Mouse (Mus musculus) intestine, embryonic 16.5 days (tissue): Measurements from ENCODE around the gene Olfr1174-ps. TPM values are rescaled to one million over a fixed set of nuclear protein-coding genes. Genes with fewer than 3 reads are reported as not detected.

ENCODE experiments used
- ATAC-seq: fragments of 200-750 bp; cut with Nextera tagmentation; 2 replicates; pipeline ENCODE4 v1.8.0; 2017; ENCODE audit warnings: moderate TSS enrichment, moderate library complexity
- H3K27ac ChIP-seq: fragments of 300-500 bp; sonication (generic); 2 replicates; pipeline ENCODE4 v1.5.1; 2014; ENCODE audit warnings: mild to moderate bottlenecking, low read length
- H3K27me3 ChIP-seq: fragments of 300-500 bp; sonication (generic); replicated peaks from 2 replicates; pipeline ENCODE4 v1.6.1; 2014; ENCODE audit warnings: low read length, control low read depth, mixed read lengths; ENCODE audit not compliant: control insufficient read depth, insufficient read depth
- H3K36me3 ChIP-seq: fragments of 300-500 bp; sonication (generic); 2 replicates; pipeline ENCODE4 v1.6.1; 2014; ENCODE audit warnings: low read length, control low read depth; ENCODE audit not compliant: control insufficient read depth, insufficient read depth
- H3K4me1 ChIP-seq: fragments of 300-500 bp; sonication (generic); 2 replicates; pipeline ENCODE4 v1.6.1; 2014; ENCODE audit warnings: low read length, control low read depth, mixed read lengths; ENCODE audit not compliant: control insufficient read depth, insufficient read depth
- H3K4me2 ChIP-seq: fragments of 300-500 bp; sonication (generic); 2 replicates; pipeline ENCODE4 v1.6.1; 2014; ENCODE audit warnings: low read depth, low read length, control low read depth
- H3K4me3 ChIP-seq: fragments of 300-500 bp; sonication (generic); 2 replicates; pipeline ENCODE4 v1.5.1; 2014; ENCODE audit warnings: mild to moderate bottlenecking, low read length
- H3K9ac ChIP-seq: fragments of 300-500 bp; sonication (generic); 2 replicates; pipeline ENCODE4 v1.6.1; 2014; ENCODE audit warnings: low read depth, low read length
- H3K9me3 ChIP-seq: fragments of 300-500 bp; sonication (generic); 2 replicates; pipeline ENCODE4 v1.6.1; 2016; ENCODE audit warnings: low read length, control low read depth; ENCODE audit not compliant: control insufficient read depth
- WGBS: fragments of 180-500 bp; shearing (Covaris S2); extraction: QIAGEN DNeasy Blood & Tissue Kit; methylation state at CpG from one replicate; pipeline ENCODE4 v1.1.7; 2014; 5-methylcytosine and 5-hydroxymethylcytosine counted together
- polyA plus RNA-seq: library from polyadenylated mRNA; unstranded; fragments of >200 nt; fragmentation: Nextera tagmentation; extraction: Ambion mirVana; gene quantifications from 2 replicates; pipeline ENCODE4 v1.2.1, GENCODE M21; 2015

Gene Olfr1174-ps
- polyA plus RNA-seq = 0.11 TPM in 1 of 2 replicates, not detected in the other

DNA sequence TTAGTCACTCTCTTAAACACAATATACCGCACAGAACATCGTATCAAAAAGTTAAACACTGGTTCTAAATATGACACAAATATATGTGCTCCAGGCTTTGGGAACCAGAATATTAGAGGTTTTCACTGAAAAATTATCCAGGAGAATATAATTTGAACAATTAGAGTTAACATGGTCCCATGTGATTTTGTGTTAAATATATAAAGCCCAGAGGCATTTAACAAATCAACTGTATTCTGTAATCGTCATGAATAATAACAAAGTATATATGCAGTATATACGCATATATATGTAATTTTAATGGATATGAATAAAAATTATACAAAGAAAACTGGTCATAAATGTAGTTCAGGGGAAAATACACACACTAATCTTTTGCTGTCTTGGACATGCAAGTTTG is at the start of gene Olfr1174-ps:
Olfr1174-ps (minus strand) TSS at position 101 of the 400 bp plus-strand sequence.
- Histone ChIP-seq H3K4me3 (no peak within 1 kb of the TSS), H3K9ac (no peak within 1 kb of the TSS), H3K4me1 (no peaks in the 10 kb centered on the region), H3K27me3 (no peaks in the 10 kb centered on the region), H3K36me3 (no peaks in the 10 kb centered on the region), H3K27ac (no peak within 1 kb of the TSS), H3K9me3 (no peaks in the 10 kb centered on the region), H3K4me2 (no peak within 1 kb of the TSS)
- no peak for ATAC-seq
- WGBS = 89% methylated on average over 4 of the region's 4 CpGs

DNA sequence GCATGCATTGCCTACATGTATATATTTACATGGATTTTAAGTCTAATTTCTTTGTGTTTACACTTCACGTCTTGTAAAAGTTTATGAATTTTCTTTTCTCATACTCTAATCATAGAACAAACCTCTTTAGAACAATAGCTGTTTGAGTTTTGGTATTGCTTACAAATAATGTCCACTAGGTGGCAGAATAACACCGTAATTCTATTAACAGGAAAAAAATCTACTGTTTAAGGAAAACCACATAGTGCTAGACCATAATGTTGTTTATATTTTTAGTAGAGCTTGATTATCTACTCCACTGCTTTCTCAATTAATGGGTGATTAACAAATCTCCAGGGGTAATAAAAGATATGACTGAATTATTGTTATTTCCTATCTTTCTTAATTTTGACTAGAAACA is 41.4 kb upstream of the Olfr1174-ps start:
- 6% methylated on average over 2 of the region's 2 CpGs for WGBS
- Histone ChIP-seq H3K9me3 (no peaks in the 10 kb centered on the region), H3K9ac (no peak overlapping the region), H3K4me3 (no peak overlapping the region), H3K4me2 (no peak overlapping the region), H3K27ac (no peak overlapping the region), H3K27me3 (no peaks in the 10 kb centered on the region), H3K36me3 (no peaks in the 10 kb centered on the region), H3K4me1 (no peaks in the 10 kb centered on the region)
- no peak for ATAC-seq

DNA sequence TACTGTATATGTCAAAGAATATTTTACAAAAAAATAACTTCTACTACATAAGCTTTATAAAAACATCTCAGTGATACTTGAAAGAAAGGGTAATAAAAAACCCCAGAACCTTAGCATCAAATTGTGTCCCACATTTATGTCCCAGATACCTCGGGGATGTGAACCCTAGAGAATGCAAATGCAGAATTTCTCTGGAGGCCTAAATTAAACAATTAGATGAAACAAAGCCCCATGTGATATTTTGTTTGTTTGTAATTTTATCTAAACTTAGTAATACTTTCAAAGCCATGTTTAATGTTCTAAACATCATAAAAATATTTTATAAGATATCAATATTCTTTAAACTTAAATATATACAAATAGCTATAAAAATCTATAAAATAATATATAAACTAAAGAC is 31.5 kb upstream of the Olfr1174-ps start, which contains the start of gene Olfr1177-ps:
Olfr1177-ps (minus strand) TSS at position 101 of the 400 bp plus-strand sequence.
- no peaks in the 10 kb centered on the region for H3K4me1 ChIP-seq
- no peak within 1 kb of the TSS for H3K27ac ChIP-seq
- H3K9me3 ChIP-seq = no peaks in the 10 kb centered on the region
- 77% methylated on average over 1 of the region's 1 CpGs for WGBS
- H3K4me2 ChIP-seq = no peak within 1 kb of the TSS
- no peak within 1 kb of the TSS for H3K9ac ChIP-seq
- H3K36me3 ChIP-seq = no peaks in the 10 kb centered on the region
- H3K27me3 ChIP-seq = no peaks in the 10 kb centered on the region
- no peak within 1 kb of the TSS for H3K4me3 ChIP-seq
- ATAC-seq = no peak

DNA sequence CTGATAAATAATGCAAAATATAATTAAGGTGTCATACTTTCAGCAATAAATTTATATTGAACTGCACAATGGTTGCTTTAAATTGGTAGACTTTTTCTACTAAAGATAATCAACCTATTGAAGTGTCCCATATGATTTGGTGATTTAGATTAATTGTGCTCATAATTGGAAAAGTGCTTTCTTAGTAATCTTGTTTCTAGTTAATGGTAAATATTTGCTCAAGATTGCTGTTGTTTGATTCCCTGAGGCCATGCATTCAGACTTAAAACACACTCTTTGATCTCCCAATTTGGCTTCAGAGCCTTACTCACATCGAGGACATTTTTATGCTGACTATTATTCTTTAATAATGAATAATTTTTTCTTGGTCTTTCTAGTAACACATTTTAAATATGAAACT is 21.5 kb upstream of the Olfr1174-ps start, which contains the start of gene Olfr1176:
Olfr1176 (plus strand) TSS at position 301 of the 400 bp plus-strand sequence.
- Histone ChIP-seq H3K9ac (no peak within 1 kb of the TSS), H3K4me1 (no peaks in the 10 kb centered on the region), H3K9me3 (no peaks in the 10 kb centered on the region), H3K4me2 (no peak within 1 kb of the TSS), H3K27me3 (no peaks in the 10 kb centered on the region), H3K27ac (no peak within 1 kb of the TSS), H3K36me3 (no peaks in the 10 kb centered on the region), H3K4me3 (no peak within 1 kb of the TSS)
- WGBS = 63% methylated on average over 1 of the region's 1 CpGs
- no peak for ATAC-seq

DNA sequence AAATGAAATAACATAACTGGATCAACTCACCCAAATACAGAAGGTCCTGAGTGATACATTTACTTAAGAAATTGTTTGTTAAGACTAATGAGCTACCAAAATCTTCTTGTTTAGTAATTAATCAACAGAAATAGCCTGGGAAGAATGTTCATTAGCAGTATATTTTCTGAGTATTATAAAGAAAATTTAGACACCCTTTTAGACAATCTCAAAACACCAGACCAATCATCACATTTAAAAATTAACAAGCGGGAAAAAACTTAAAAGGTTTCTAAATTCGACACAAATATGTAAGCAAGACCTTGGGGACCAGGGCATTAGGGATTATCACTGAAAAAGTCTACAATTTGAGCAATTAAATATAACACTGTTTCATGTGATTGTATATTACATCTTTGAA is 12.2 kb upstream of the Olfr1174-ps start, which contains the start of gene Olfr1175-ps:
Olfr1175-ps (minus strand) TSS at position 101 of the 400 bp plus-strand sequence.
- Histone ChIP-seq H3K4me1 (no peaks in the 10 kb centered on the region), H3K27me3 (no peaks in the 10 kb centered on the region), H3K27ac (no peak within 1 kb of the TSS), H3K9ac (no peak within 1 kb of the TSS), H3K36me3 (no peaks in the 10 kb centered on the region), H3K4me2 (no peak within 1 kb of the TSS), H3K4me3 (no peak within 1 kb of the TSS), H3K9me3 (no peaks in the 10 kb centered on the region)
- WGBS = 82% methylated on average over 2 of the region's 2 CpGs
- ATAC-seq = no peak

DNA sequence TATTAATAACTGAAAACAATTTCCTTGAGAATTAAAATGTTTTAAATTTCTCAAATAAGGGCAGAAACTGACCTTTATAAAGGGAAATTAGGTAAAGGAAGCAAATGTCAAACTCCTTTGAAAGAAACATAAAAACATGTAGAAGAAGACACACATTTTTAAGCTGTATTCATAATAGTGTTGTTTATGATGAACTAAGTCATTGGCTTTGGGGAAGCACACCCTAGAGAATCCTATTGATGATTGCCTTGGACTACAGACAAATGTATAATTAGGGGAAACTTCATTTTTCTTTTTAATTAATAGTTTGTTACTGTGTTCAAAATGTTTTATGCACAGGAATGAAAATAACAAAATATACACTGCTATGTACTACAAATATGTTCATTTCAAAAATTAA is 35.2 kb downstream of the Olfr1174-ps start, which contains the start of gene Olfr1173:
Olfr1173 (minus strand) TSS at position 101 of the 400 bp plus-strand sequence.
- Histone ChIP-seq H3K4me2 (no peak within 1 kb of the TSS), H3K27ac (no peak within 1 kb of the TSS), H3K4me3 (no peak within 1 kb of the TSS), H3K9me3 (no peaks in the 10 kb centered on the region), H3K36me3 (no peaks in the 10 kb centered on the region), H3K9ac (no peak within 1 kb of the TSS), H3K4me1 (no peaks in the 10 kb centered on the region), H3K27me3 (no peaks in the 10 kb centered on the region)
- ATAC-seq = no peak

Other genes with a start within 250 kb of the Olfr1174-ps start
- not detected in 2 replicates for gene Olfr1163, start 243.3 kb downstream of the Olfr1174-ps start, polyA plus RNA-seq
- not detected in 2 replicates for gene Olfr1164, start 221.2 kb downstream of the Olfr1174-ps start, polyA plus RNA-seq
- gene Olfr1166, start 186.9 kb downstream of the Olfr1174-ps start, polyA plus RNA-seq = not detected in 2 replicates
- not detected in 2 replicates for gene Olfr1167, start 159.9 kb downstream of the Olfr1174-ps start, polyA plus RNA-seq
- not detected in 2 replicates for gene Olfr1168, start 133.3 kb downstream of the Olfr1174-ps start, polyA plus RNA-seq
- gene Olfr1170, start 86.8 kb downstream of the Olfr1174-ps start, polyA plus RNA-seq = not detected in 2 replicates
- not detected in 2 replicates for gene Olfr1173, start 35.3 kb downstream of the Olfr1174-ps start, polyA plus RNA-seq
- gene Olfr1175-ps, start 12.1 kb upstream of the Olfr1174-ps start, polyA plus RNA-seq = not detected in 2 replicates
- gene Olfr1176, start 21.6 kb upstream of the Olfr1174-ps start, polyA plus RNA-seq = not detected in 2 replicates
- gene Olfr1177-ps, start 31.4 kb upstream of the Olfr1174-ps start, polyA plus RNA-seq = not detected in 2 replicates
- not detected in 2 replicates for gene Olfr1178, start 71.9 kb upstream of the Olfr1174-ps start, polyA plus RNA-seq
- gene Olfr1179, start 91.3 kb upstream of the Olfr1174-ps start, polyA plus RNA-seq = not detected in 2 replicates
- not detected in 2 replicates for gene Olfr1180, start 104.0 kb upstream of the Olfr1174-ps start, polyA plus RNA-seq
- gene Olfr1181, start 111.0 kb upstream of the Olfr1174-ps start, polyA plus RNA-seq = not detected in 2 replicates
- not detected in 2 replicates for gene Gm13757, start 134.0 kb upstream of the Olfr1174-ps start, polyA plus RNA-seq
- gene Olfr1183, start 139.7 kb upstream of the Olfr1174-ps start, polyA plus RNA-seq = not detected in 2 replicates
- not detected in 2 replicates for gene Olfr1184, start 168.5 kb upstream of the Olfr1174-ps start, polyA plus RNA-seq
- gene Olfr1185-ps1, start 178.2 kb upstream of the Olfr1174-ps start, polyA plus RNA-seq = not detected in 2 replicates
- gene Olfr1186, start 203.4 kb upstream of the Olfr1174-ps start, polyA plus RNA-seq = not detected in 2 replicates
- gene Olfr1188, start 241.8 kb upstream of the Olfr1174-ps start, polyA plus RNA-seq = not detected in 2 replicates